Mouse (Mus musculus) C2C12 (cell line): ENCODE measurements around the gene Ankrd52. TPM values are rescaled to one million over a fixed set of nuclear protein-coding genes. Genes with fewer than 3 reads are reported as not detected.
A peak's percentile ranks its signal among the peaks of the same experiment; 100 is the strongest.

ENCODE experiments used
- H3K27me3 ChIP-seq: one replicate; pipeline ENCODE4 v1.6.1; 2011; ENCODE audit not compliant: control insufficient read depth, insufficient read depth, insufficient read length
- H3K36me3 ChIP-seq: one replicate; pipeline ENCODE4 v1.6.1; 2011; ENCODE audit not compliant: control insufficient read depth, insufficient read depth
- H3K4me3 ChIP-seq: one replicate; pipeline ENCODE4 v1.5.1; 2011; ENCODE audit warnings: mild to moderate bottlenecking, control low read depth; ENCODE audit not compliant: poor library complexity, insufficient read depth, severe bottlenecking
- H3K79me2 ChIP-seq: one replicate; pipeline ENCODE4 v1.6.1; 2011; ENCODE audit not compliant: control insufficient read depth, insufficient read depth
- H3K79me3 ChIP-seq: one replicate; pipeline ENCODE4 v1.6.1; 2011; ENCODE audit warnings: low read depth, control low read depth
- H3ac ChIP-seq: one replicate; pipeline ENCODE3; 2011; ENCODE audit warnings: low read depth; ENCODE audit not compliant: control insufficient read depth, insufficient read length
- CEBPB ChIP-seq: IDR thresholded peaks from one replicate; pipeline ENCODE4 v1.6.1; 2011; ENCODE audit warnings: low read depth, mild to moderate bottlenecking, control low read depth, moderate library complexity
- CTCF ChIP-seq: IDR thresholded peaks from one replicate; pipeline ENCODE4 v1.5.1; 2011; ENCODE audit not compliant: control insufficient read depth, insufficient read depth, insufficient read length
- FOSL1 ChIP-seq: IDR thresholded peaks from one replicate; pipeline ENCODE4 v1.8.0; 2011; ENCODE audit warnings: mild to moderate bottlenecking, low read length; ENCODE audit not compliant: poor library complexity, insufficient read depth, severe bottlenecking
- MAX ChIP-seq: IDR thresholded peaks from one replicate; pipeline ENCODE4 v1.6.1; 2011; ENCODE audit warnings: mild to moderate bottlenecking, control low read depth
- MYOD1 ChIP-seq: IDR thresholded peaks from one replicate; pipeline ENCODE4 v1.6.1; 2011; ENCODE audit warnings: low read depth; ENCODE audit not compliant: control insufficient read depth, insufficient read length
- MYOG ChIP-seq: IDR thresholded peaks from one replicate; pipeline ENCODE4 v1.6.1; 2011; ENCODE audit not compliant: control insufficient read depth, insufficient read length; ENCODE audit errors: extremely low read depth
- USF1 ChIP-seq: IDR thresholded peaks from one replicate; pipeline ENCODE4 v1.6.1; 2011; ENCODE audit warnings: low read depth, mild to moderate bottlenecking, control low read depth, moderate library complexity
- microRNA-seq: library from miRNA; unstranded; fragments of <30 nt; microRNA quantifications from one replicate; pipeline ENCODE4, GENCODE M21; 2019; ENCODE audit warnings: borderline microRNAs expressed
- polyA plus RNA-seq: library from polyadenylated mRNA; unstranded; fragments of >200 nt; fragmentation: generic; extraction: Trizol; gene quantifications from one replicate; pipeline ENCODE4 v1.2.1, GENCODE M21; 2012; ENCODE audit warnings: missing spikeins

The Ankrd52 gene
- polyA plus RNA-seq, 1 experiment, result 35.9 TPM

- no peaks in the 10 kb centered on the region for H3K27me3 ChIP-seq
- H3K79me2 ChIP-seq, result peaks cover under 1% of the 10 kb centered on the region
- TF ChIP-seq MYOG (no peak), CEBPB (no peak), MYOD1 (no peak), MAX (no peak), FOSL1 (no peak), USF1 (no peak), CTCF (no peak)
- H3K79me3 ChIP-seq, result no peaks in the 10 kb centered on the region
- no peaks in the 10 kb centered on the region for H3K36me3 ChIP-seq
- H3ac ChIP-seq, result no peak overlapping the region
- H3K4me3 ChIP-seq, result no peak overlapping the region
Observed at GRCm38 (mm10) chr10:128454471-128454870, 77.6 kb downstream of the Ankrd52 start.

GRCm38 (mm10) chr10:128455280-128455679, 78.4 kb downstream of the Ankrd52 start:
- Histone ChIP-seq H3K27me3 (no peaks in the 10 kb centered on the region), H3K36me3 (no peaks in the 10 kb centered on the region), H3K79me2 (peaks cover 8% of the 10 kb centered on the region), H3ac (peak overlapping the region; percentile 6), H3K79me3 (peaks cover 7% of the 10 kb centered on the region), H3K4me3 (no peak overlapping the region)
- TF ChIP-seq MAX (peak; percentile 25), MYOG (no peak), CEBPB (no peak), USF1 (no peak)

- Histone ChIP-seq H3K36me3 (peaks cover 23% of the 10 kb centered on the region), H3ac (no peak overlapping the region), H3K79me2 (peaks cover 23% of the 10 kb centered on the region), H3K79me3 (peaks cover 18% of the 10 kb centered on the region), H3K27me3 (no peaks in the 10 kb centered on the region), H3K4me3 (no peak overlapping the region)
- TF ChIP-seq CEBPB (no peak), CTCF (no peak), MAX (no peak), FOSL1 (no peak), MYOD1 (no peak), MYOG (no peak), USF1 (no peak)
Observed at GRCm38 (mm10) chr10:128457676-128458075, 80.8 kb downstream of the Ankrd52 start.

Small RNAs within 50 kb of the gene (microRNA-seq; reads per million reads assigned to microRNA genes)
- gene Gm25361 (not detected), gene Gm26308 (not detected), gene Mir6914 (0.56 reads per million, percentile 11 among the genes with 10 or more reads in this experiment), gene Mir6915 (1.6 reads per million, percentile 35 among the genes with 10 or more reads in this experiment), gene Mir8105 (0.36 reads per million)

Other genes with a start within 250 kb of the Ankrd52 start
- gene Rbms2, start 196.8 kb upstream of the Ankrd52 start, polyA plus RNA-seq, result 61.4 TPM
- gene Gls2, start 182.7 kb upstream of the Ankrd52 start, polyA plus RNA-seq, result 2.8 TPM
- 13.4 TPM for gene Spryd4, start 165.3 kb upstream of the Ankrd52 start, polyA plus RNA-seq
- gene Mip, start 151.3 kb upstream of the Ankrd52 start, polyA plus RNA-seq, result not detected
- gene Timeless, start 145.1 kb upstream of the Ankrd52 start, polyA plus RNA-seq, result 17.7 TPM
- 0.16 TPM for gene Apon, start 123.0 kb upstream of the Ankrd52 start, polyA plus RNA-seq
- gene Apof, start 108.4 kb upstream of the Ankrd52 start, polyA plus RNA-seq, result not detected
- 3.9 TPM for gene Stat2, start 106.6 kb upstream of the Ankrd52 start, polyA plus RNA-seq
- not detected for gene Il23a, start 78.4 kb upstream of the Ankrd52 start, polyA plus RNA-seq
- 5.0 TPM for gene Pan2, start 73.8 kb upstream of the Ankrd52 start, polyA plus RNA-seq
- gene Cnpy2, start 54.7 kb upstream of the Ankrd52 start, polyA plus RNA-seq, result 102 TPM
- 212 TPM for gene Cs, start 39.4 kb upstream of the Ankrd52 start, polyA plus RNA-seq
- gene Coq10a, start 8.1 kb upstream of the Ankrd52 start, polyA plus RNA-seq, result 13.7 TPM
- gene Slc39a5, start 24.1 kb downstream of the Ankrd52 start, polyA plus RNA-seq, result not detected
- gene Nabp2, start 34.4 kb downstream of the Ankrd52 start, polyA plus RNA-seq, result 93.0 TPM
- 34.0 TPM for gene Rnf41, start 34.5 kb downstream of the Ankrd52 start, polyA plus RNA-seq
- 48.4 TPM for gene Smarcc2, start 82.1 kb downstream of the Ankrd52 start, polyA plus RNA-seq
- 3,169 TPM for gene Myl6, start 117.0 kb downstream of the Ankrd52 start, polyA plus RNA-seq
- gene Myl6b, start 121.6 kb downstream of the Ankrd52 start, polyA plus RNA-seq, result 16.7 TPM
- 120 TPM for gene Esyt1, start 148.8 kb downstream of the Ankrd52 start, polyA plus RNA-seq
- 13.0 TPM for gene Zc3h10, start 170.7 kb downstream of the Ankrd52 start, polyA plus RNA-seq
- 13,760 TPM for gene Rpl41, start 172.2 kb downstream of the Ankrd52 start, polyA plus RNA-seq
- 232 TPM for gene Pa2g4, start 188.9 kb downstream of the Ankrd52 start, polyA plus RNA-seq
- gene Erbb3, start 212.5 kb downstream of the Ankrd52 start, polyA plus RNA-seq, result 0.28 TPM
- gene Rps26, start 249.6 kb downstream of the Ankrd52 start, polyA plus RNA-seq, result 2,179 TPM